Mouse (Mus musculus) MEL (cell line): Measurements from ENCODE around the gene Fam160b1. TPM values are rescaled to one million over a fixed set of nuclear protein-coding genes. Genes with fewer than 3 reads are reported as not detected.

Experiments
- DNase-seq: peaks from one replicate; pipeline ENCODE4 v3.0.0; 2011; ENCODE audit warnings: low read depth, low spot score
- H3K27ac ChIP-seq: 2 replicates; pipeline ENCODE4 v1.5.1; 2012; ENCODE audit warnings: low read depth, mild to moderate bottlenecking, control low read depth, low read length, moderate library complexity; ENCODE audit not compliant: control insufficient read depth
- H3K27me3 ChIP-seq, 2 experiments: fragments of 150-350 bp in 1 of 2; sonication (generic) in 1 of 2; 2 replicates each; pipeline ENCODE4 v1.6.1; 2012; ENCODE audit warnings: low read length in 2 of 2, mild to moderate bottlenecking in 2 of 2, improper control_type of control experiment in 1 of 2, moderate library complexity in 1 of 2; ENCODE audit not compliant: insufficient read depth in 2 of 2, control insufficient read depth in 1 of 2
- H3K36me3 ChIP-seq, 2 experiments: 2 replicates each; pipeline ENCODE4 v1.6.1; 2012 to 2014; ENCODE audit warnings: low read length in 2 of 2, improper control_type of control experiment in 1 of 2, inconsistent platforms in 1 of 2, mild to moderate bottlenecking in 1 of 2; ENCODE audit not compliant: insufficient read depth in 2 of 2, control insufficient read depth in 1 of 2
- H3K4me1 ChIP-seq, 2 experiments: fragments of 150-350 bp in 1 of 2; sonication (generic) in 1 of 2; 2 replicates each; pipeline ENCODE4 v1.6.1; 2012; ENCODE audit warnings: low read length in 2 of 2, improper control_type of control experiment in 1 of 2, mild to moderate bottlenecking in 1 of 2; ENCODE audit not compliant: insufficient read depth in 2 of 2, control insufficient read depth in 1 of 2
- H3K4me3 ChIP-seq, 2 experiments: fragments of 150-350 bp in 1 of 2; sonication (generic) in 1 of 2; 2 replicates each; pipeline ENCODE4 v1.5.1; 2012; ENCODE audit warnings: low read depth in 2 of 2, low read length in 2 of 2, mild to moderate bottlenecking in 2 of 2, moderate library complexity in 2 of 2, control low read depth in 1 of 2, improper control_type of control experiment in 1 of 2; ENCODE audit not compliant: control insufficient read depth in 1 of 2, insufficient read depth in 1 of 2
- H3K79me2 ChIP-seq: 2 replicates; pipeline ENCODE4 v1.6.1; 2012; ENCODE audit warnings: mild to moderate bottlenecking, low read length, moderate library complexity; ENCODE audit not compliant: control insufficient read depth, poor library complexity, insufficient read depth
- H3K9ac ChIP-seq: 2 replicates; pipeline ENCODE4 v1.6.1; 2012; ENCODE audit warnings: low read depth, mild to moderate bottlenecking, control low read depth, low read length, moderate library complexity; ENCODE audit not compliant: control insufficient read depth, poor library complexity, severe bottlenecking
- H3K9me3 ChIP-seq: fragments of 150-350 bp; sonication (generic); replicated peaks from 2 replicates; pipeline ENCODE4 v1.6.1; 2012; ENCODE audit warnings: mild to moderate bottlenecking, low read length, improper control_type of control experiment, moderate library complexity; ENCODE audit not compliant: insufficient read depth
- BHLHE40 ChIP-seq: IDR thresholded peaks from 2 replicates; pipeline ENCODE4 v1.6.1; 2012; ENCODE audit warnings: low read depth, mild to moderate bottlenecking, inconsistent platforms, low read length, improper control_type of control experiment, borderline replicate concordance
- CHD2 ChIP-seq: IDR thresholded peaks from 2 replicates; pipeline ENCODE4 v1.6.1; 2011; ENCODE audit warnings: low read length, improper control_type of control experiment
- CTCF ChIP-seq, 3 experiments: IDR thresholded peaks in 2 of 3; conservative IDR thresholded peaks in 1 of 3; 2 replicates each; pipeline ENCODE4 v1.5.1; 2011 to 2012; ENCODE audit warnings: low read length in 3 of 3, low read depth in 2 of 3, mild to moderate bottlenecking in 2 of 3, improper control_type of control experiment in 1 of 3, inconsistent platforms in 1 of 3, mixed read lengths in 1 of 3, moderate library complexity in 1 of 3; ENCODE audit not compliant: control insufficient read depth in 1 of 3, insufficient read depth in 1 of 3, poor library complexity in 1 of 3, severe bottlenecking in 1 of 3
- ELF1 ChIP-seq: IDR thresholded peaks from 2 replicates; pipeline ENCODE4 v1.6.1; 2014; ENCODE audit warnings: low read depth, mild to moderate bottlenecking, inconsistent platforms, low read length, improper control_type of control experiment, moderate library complexity
- EP300 ChIP-seq, 2 experiments: IDR thresholded peaks; 2 replicates each; pipeline ENCODE4 v1.6.1; 2011; ENCODE audit warnings: improper control_type of control experiment in 2 of 2, low read length in 2 of 2, low read depth in 1 of 2, mild to moderate bottlenecking in 1 of 2
- ETS1 ChIP-seq: IDR thresholded peaks from 2 replicates; pipeline ENCODE4 v1.6.1; 2012; ENCODE audit warnings: low read depth, mild to moderate bottlenecking, inconsistent platforms, low read length, improper control_type of control experiment, moderate library complexity
- JUND ChIP-seq: IDR thresholded peaks from 2 replicates; pipeline ENCODE4 v1.6.1; 2011; ENCODE audit warnings: low read depth, mild to moderate bottlenecking, improper control_type of control experiment, low read length
- MAZ ChIP-seq: IDR thresholded peaks from 2 replicates; pipeline ENCODE4 v1.6.1; 2012; ENCODE audit warnings: low read depth, mild to moderate bottlenecking, inconsistent platforms, low read length, improper control_type of control experiment
- MEF2A ChIP-seq: IDR thresholded peaks from 2 replicates; pipeline ENCODE4 v1.6.1; 2014; ENCODE audit warnings: low read depth, mild to moderate bottlenecking, inconsistent platforms, low read length, improper control_type of control experiment; ENCODE audit not compliant: poor library complexity, insufficient replicate concordance, severe bottlenecking; ENCODE audit errors: extremely low read depth
- MXI1 ChIP-seq: IDR thresholded peaks from 2 replicates; pipeline ENCODE4 v1.6.1; 2011; ENCODE audit warnings: mild to moderate bottlenecking, low read depth, low read length, improper control_type of control experiment
- MYB ChIP-seq: IDR thresholded peaks from 2 replicates; pipeline ENCODE4 v1.6.1; 2011; ENCODE audit warnings: mild to moderate bottlenecking, low read depth, low read length, improper control_type of control experiment
- NRF1 ChIP-seq: IDR thresholded peaks from 2 replicates; pipeline ENCODE4 v1.6.1; 2014; ENCODE audit warnings: low read depth, mild to moderate bottlenecking, inconsistent platforms, low read length, improper control_type of control experiment, moderate library complexity; ENCODE audit not compliant: poor library complexity, insufficient read depth, severe bottlenecking
- RCOR1 ChIP-seq: IDR thresholded peaks from 2 replicates; pipeline ENCODE4 v1.6.1; 2012; ENCODE audit warnings: low read depth, mild to moderate bottlenecking, inconsistent platforms, low read length, improper control_type of control experiment
- TBP ChIP-seq: IDR thresholded peaks from 2 replicates; pipeline ENCODE4 v1.8.0; 2011; ENCODE audit warnings: low read depth, low read length, improper control_type of control experiment
- UBTF ChIP-seq: IDR thresholded peaks from 2 replicates; pipeline ENCODE4 v1.6.1; 2012; ENCODE audit warnings: low read depth, mild to moderate bottlenecking, inconsistent platforms, low read length, improper control_type of control experiment, moderate library complexity, borderline replicate concordance; ENCODE audit not compliant: insufficient read depth
- USF1 ChIP-seq: IDR thresholded peaks from 2 replicates; pipeline ENCODE4 v1.6.1; 2014; ENCODE audit warnings: low read depth, mild to moderate bottlenecking, inconsistent platforms, low read length, improper control_type of control experiment, moderate library complexity
- USF2 ChIP-seq, 2 experiments: IDR thresholded peaks; 2 replicates each; pipeline ENCODE4 v1.6.1; 2011 to 2012; ENCODE audit warnings: improper control_type of control experiment in 2 of 2, low read length in 2 of 2, borderline replicate concordance in 1 of 2, inconsistent platforms in 1 of 2, low read depth in 1 of 2, mild to moderate bottlenecking in 1 of 2; ENCODE audit not compliant: insufficient read depth in 1 of 2
- ZC3H11A ChIP-seq: IDR thresholded peaks from 2 replicates; pipeline ENCODE4 v1.6.1; 2012; ENCODE audit warnings: low read depth, mild to moderate bottlenecking, inconsistent platforms, low read length, improper control_type of control experiment
- ZKSCAN1 ChIP-seq: IDR thresholded peaks from 2 replicates; pipeline ENCODE4 v1.6.1; 2012; ENCODE audit warnings: low read depth, mild to moderate bottlenecking, inconsistent platforms, low read length, improper control_type of control experiment, moderate library complexity
- ZNF384 ChIP-seq: IDR thresholded peaks from 2 replicates; pipeline ENCODE4 v1.6.1; 2012; ENCODE audit warnings: low read depth, mild to moderate bottlenecking, inconsistent platforms, low read length, improper control_type of control experiment
- polyA plus RNA-seq, 2 experiments: library from polyadenylated mRNA; stranded (reverse) in 1 of 2; unstranded in 1 of 2; fragments of >175 nt in 1 of 2; fragments of >200 nt in 1 of 2; gene quantifications; 2 replicates each; pipeline versions ENCODE4 v1.2.1 to v1.2.4; 2012; ENCODE audit warnings: low replicate concordance in 2 of 2, low read depth in 1 of 2; ENCODE audit not compliant: insufficient read length in 2 of 2, insufficient read depth in 1 of 2, missing spikeins in 1 of 2
- total RNA-seq: library from RNA; depleted of rRNA; stranded (reverse); fragments of 300-350 nt; gene quantifications from 2 replicates; pipeline ENCODE4 v1.2.3, GENCODE M21; 2012

The Fam160b1 gene
- total and polyA plus RNA-seq, 3 experiments = 8.6 to 28.3 (median 19.0) TPM

GRCm38 (mm10) chr19:57314346-57315012, 46.0 kb upstream of the Fam160b1 start, which contains the start of gene Ablim1:
TSS of gene Ablim1 (minus strand) at chr19:57314919.
- TF ChIP-seq MXI1 (no peak), MEF2A (no peak), MAZ (no peak), ELF1 (no peak), MYB (no peak), ZC3H11A (no peak), USF1 (no peak), ETS1 (no peak), EP300 (IDR thresholded peaks at IDR 0.05; ENCODE audit: low read depth in 1 of 2, low read length in 2 of 2) (no peak), NRF1 (no peak), ZNF384 (no peak), JUND (no peak), BHLHE40 (no peak), RCOR1 (no peak), CTCF (IDR thresholded peaks at IDR 0.05 in 2 of 3, conservative IDR thresholded peaks at IDR 0.05 in 1 of 3; ENCODE audit: control insufficient read depth in 1 of 3, insufficient read depth in 1 of 3, low read depth in 2 of 3, low read length in 3 of 3, poor library complexity in 1 of 3, severe bottlenecking in 1 of 3) (no peak), USF2 (IDR thresholded peaks at IDR 0.05; ENCODE audit: borderline replicate concordance in 1 of 2, insufficient read depth in 1 of 2, low read depth in 1 of 2, low read length in 2 of 2) (no peak), ZKSCAN1 (no peak), UBTF (no peak)
- TF ChIP-seq, all 39 proteins: peak for 0
- Histone ChIP-seq H3K9ac (no peak within 1 kb of the TSS), H3K4me3 (no peak within 1 kb of the TSS), H3K27me3 (peaks cover under 1 to 13% of the 10 kb centered on the region in 2 experiments), H3K36me3 (no peaks in the 10 kb centered on the region), H3K9me3 (no peaks in the 10 kb centered on the region), H3K79me2 (no peaks in the 10 kb centered on the region), H3K27ac (no peak within 1 kb of the TSS), H3K4me1 (no peaks in the 10 kb centered on the region)
- no peak for DNase-seq

- no peak overlapping the region for H3K27ac ChIP-seq
- no peak for TF ChIP-seq TBP
- no peak for TF ChIP-seq CHD2
- H3K9ac ChIP-seq = no peak overlapping the region
- no peaks in the 10 kb centered on the region for H3K79me2 ChIP-seq
- peaks cover 0 to 10% of the 10 kb centered on the region in 2 experiments for H3K27me3 ChIP-seq
- DNase-seq = no peak
- H3K4me3 ChIP-seq = no peak overlapping the region
- H3K9me3 ChIP-seq = no peaks in the 10 kb centered on the region
- H3K4me1 ChIP-seq = no peaks in the 10 kb centered on the region
- H3K36me3 ChIP-seq = no peaks in the 10 kb centered on the region
Measured at GRCm38 (mm10) chr19:57315013-57315565, 45.4 kb upstream of the Fam160b1 start.
